Mouse (Mus musculus): Measurements from ENCODE around the gene Rpia.

DNA sequence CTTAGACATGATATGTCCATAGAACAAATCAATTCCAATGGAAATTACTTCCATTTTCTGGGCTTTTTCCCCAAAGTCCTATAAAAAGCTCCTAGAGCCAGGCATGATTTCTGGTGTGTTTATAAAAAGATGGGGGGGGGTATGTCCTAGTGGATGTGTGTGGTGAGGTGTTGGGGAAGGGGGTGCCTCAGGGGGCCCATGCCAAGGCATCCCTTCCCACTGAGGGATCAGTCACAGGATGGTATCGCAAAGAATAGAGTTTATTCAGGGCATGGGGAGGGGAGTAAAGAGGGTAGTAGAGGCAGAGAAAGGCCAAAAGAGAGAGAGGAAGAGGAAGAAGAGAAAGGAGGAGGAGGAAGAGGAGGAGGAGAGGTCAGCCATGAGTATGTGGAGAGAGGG is 14.5 kb upstream of the Rpia start:
- TF ChIP-seq POLR2A (IDR thresholded peaks at IDR 0.05; ENCODE audit: insufficient read depth, low read depth, low read length) (no peak), CTCF (IDR thresholded peaks at IDR 0.05; ENCODE audit: insufficient read depth, low read depth, low read length) (no peak)

Data from olfactory bulb, adult 2 months (tissue).